Mouse (Mus musculus): ENCODE measurements around the gene Olfr1151. TPM values are rescaled to one million over a fixed set of nuclear protein-coding genes. Genes with fewer than 3 reads are reported as not detected.

Olfr1151 gene
- total RNA-seq (2021): not detected

GRCm38 (mm10) chr2:87855562-87855961 is at the start of gene Olfr1151:
Olfr1151 (plus strand) TSS chr2:87855862.
- no peak for DNase-seq (ENCODE audit: extremely low spot score in 1 of 2, low spot score in 1 of 2)

GRCm38 (mm10) chr2:87809522-87809921 is 46.1 kb upstream of the Olfr1151 start, which contains the start of gene Olfr1145:
Olfr1145 (plus strand) TSS chr2:87809822.
- no peak for DNase-seq (ENCODE audit: extremely low spot score in 1 of 2, low spot score in 1 of 2)

DNA sequence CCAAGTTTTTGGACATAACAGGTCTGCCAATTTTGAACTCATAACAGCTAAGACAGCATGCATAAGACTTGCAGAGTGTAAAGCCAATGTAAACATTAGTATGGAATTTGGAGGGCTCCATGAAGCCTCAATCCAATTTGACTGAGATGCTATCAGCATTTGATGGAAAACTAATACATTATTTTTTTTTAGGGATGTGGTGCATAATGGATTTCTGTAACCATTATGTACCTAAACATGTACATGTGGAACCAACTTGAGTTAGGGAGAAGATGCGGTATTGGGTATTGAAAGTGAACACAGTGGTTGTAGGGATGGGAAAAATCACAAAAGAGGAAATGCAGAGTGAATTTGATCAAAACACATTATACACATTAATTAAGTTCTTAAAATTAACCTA is 25.4 kb upstream of the Olfr1151 start, which contains the start of gene Olfr1148:
Olfr1148 (plus strand) TSS at position 301 of the 400 bp plus-strand sequence.
- DNase-seq (ENCODE audit: extremely low spot score in 1 of 2, low spot score in 1 of 2): no peak

- DNase-seq (ENCODE audit: extremely low spot score in 1 of 2, low spot score in 1 of 2): no peak
These were observed 12.0 kb upstream of the Olfr1151 start, which contains the start of gene Olfr1150-ps1 for GRCm38 (mm10) chr2:87843693-87844092. Olfr1150-ps1 (plus strand) TSS chr2:87843993.

GRCm38 (mm10) chr2:87866192-87866591 is 10.5 kb downstream of the Olfr1151 start, which contains the start of gene Olfr1152:
Olfr1152 (plus strand) TSS chr2:87866492.
- DNase-seq (ENCODE audit: extremely low spot score in 1 of 2, low spot score in 1 of 2): no peak

- no peak for DNase-seq (ENCODE audit: extremely low spot score in 1 of 2, low spot score in 1 of 2)
These were observed 39.0 kb downstream of the Olfr1151 start, which contains the start of gene Olfr1153 for GRCm38 (mm10) chr2:87894662-87895061. Olfr1153 (plus strand) TSS chr2:87894962.

DNA sequence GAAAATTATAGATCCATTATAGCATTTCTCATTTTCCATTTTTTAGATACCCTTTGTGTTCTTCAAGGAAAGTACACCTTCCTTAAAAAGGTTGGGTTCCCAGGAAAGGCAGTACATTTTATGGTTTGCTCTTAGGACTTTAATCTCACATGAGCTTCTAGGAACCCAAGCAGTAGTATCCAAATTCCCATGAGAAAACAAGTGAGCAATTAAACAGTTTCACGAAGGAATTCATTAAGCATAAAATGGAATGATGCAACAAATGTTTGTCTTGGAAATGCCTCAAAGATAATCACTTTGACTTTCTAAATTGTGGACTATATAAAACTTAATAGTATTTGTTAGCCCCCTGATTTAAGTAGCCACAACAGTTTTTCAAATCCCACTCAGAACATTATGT is 49.4 kb downstream of the Olfr1151 start, which contains the start of gene Olfr1154:
Olfr1154 (minus strand) TSS at position 101 of the 400 bp plus-strand sequence.
- DNase-seq (ENCODE audit: extremely low spot score in 1 of 2, low spot score in 1 of 2): no peak

Other genes with a start within 250 kb of the Olfr1151 start
- gene Olfr1130, start 249.7 kb upstream of the Olfr1151 start, total RNA-seq (2021): not detected
- not detected for gene Olfr1131, start 228.8 kb upstream of the Olfr1151 start, total RNA-seq (2021)
- not detected for gene Olfr1132, start 218.3 kb upstream of the Olfr1151 start, total RNA-seq (2021)
- gene Olfr1133, start 208.5 kb upstream of the Olfr1151 start, total RNA-seq (2021): not detected
- not detected for gene Olfr1134, start 197.4 kb upstream of the Olfr1151 start, total RNA-seq (2021)
- not detected for gene Olfr1135, start 182.2 kb upstream of the Olfr1151 start, total RNA-seq (2021)
- gene Olfr1136, start 161.9 kb upstream of the Olfr1151 start, total RNA-seq (2021): not detected
- gene Olfr1137, start 142.7 kb upstream of the Olfr1151 start, total RNA-seq (2021): not detected
- not detected for gene Olfr1138, start 115.9 kb upstream of the Olfr1151 start, total RNA-seq (2021)
- not detected for gene Olfr1140, start 112.1 kb upstream of the Olfr1151 start, total RNA-seq (2021)
- gene Olfr1141, start 101.9 kb upstream of the Olfr1151 start, total RNA-seq (2021): not detected
- gene Olfr152, start 76.4 kb upstream of the Olfr1151 start, total RNA-seq (2021): not detected
- gene Olfr1143, start 55.3 kb upstream of the Olfr1151 start, total RNA-seq (2021): not detected
- gene Olfr1145, start 46.0 kb upstream of the Olfr1151 start, total RNA-seq (2021): not detected
- not detected for gene Olfr1148, start 25.3 kb upstream of the Olfr1151 start, total RNA-seq (2021)
- gene Olfr1150-ps1, start 11.9 kb upstream of the Olfr1151 start, total RNA-seq (2021): not detected
- gene Olfr1152, start 10.6 kb downstream of the Olfr1151 start, total RNA-seq (2021): not detected
- gene Olfr1153, start 39.1 kb downstream of the Olfr1151 start, total RNA-seq (2021): not detected
- not detected for gene Olfr1154, start 49.3 kb downstream of the Olfr1151 start, total RNA-seq (2021)
- gene Olfr1155, start 89.3 kb downstream of the Olfr1151 start, total RNA-seq (2021): not detected
- gene Olfr1156, start 97.2 kb downstream of the Olfr1151 start, total RNA-seq (2021): under 1 TPM in 1 of 2 experiments, not detected in 1; 0.14 TPM
- gene Olfr1157, start 112.4 kb downstream of the Olfr1151 start, total RNA-seq (2021): not detected
- not detected for gene Olfr74, start 118.8 kb downstream of the Olfr1151 start, total RNA-seq (2021)
- not detected for gene Olfr1158, start 134.3 kb downstream of the Olfr1151 start, total RNA-seq (2021)
- not detected for gene Olfr1160, start 152.4 kb downstream of the Olfr1151 start, total RNA-seq (2021)
- gene Olfr1161, start 166.9 kb downstream of the Olfr1151 start, total RNA-seq (2021): not detected
- not detected for gene Olfr73, start 181.8 kb downstream of the Olfr1151 start, total RNA-seq (2021)
- gene Olfr1162, start 195.3 kb downstream of the Olfr1151 start, total RNA-seq (2021): not detected
- not detected for gene Olfr1163, start 216.0 kb downstream of the Olfr1151 start, total RNA-seq (2021)
- gene Olfr1164, start 238.1 kb downstream of the Olfr1151 start, total RNA-seq (2021): not detected

Data from layer of hippocampus, postnatal 25 days (tissue).